Mouse (Mus musculus): ENCODE measurements around the gene Themis. TPM values are rescaled to one million over a fixed set of nuclear protein-coding genes. Genes with fewer than 3 reads are reported as not detected.

Themis gene
- polyA plus RNA-seq, 1 experiment, result not detected

GRCm38 (mm10) chr10:28870580-28871354 lies 202.6 kb downstream of the Themis start:
- no peaks in the 10 kb centered on the region for H3K4me1 ChIP-seq (ENCODE audit: control insufficient read depth, insufficient read depth, low read length)
- no peak for DNase-seq
- no peak overlapping the region for H3K27ac ChIP-seq (ENCODE audit: insufficient read depth, low read length)
- WGBS, result 67% methylated on average over 4 of the region's 4 CpGs
- no peaks in the 10 kb centered on the region for H3K27me3 ChIP-seq (ENCODE audit: control insufficient read depth, insufficient read depth, low read length)
- TF ChIP-seq CTCF (IDR thresholded peaks at IDR 0.05; ENCODE audit: borderline replicate concordance, insufficient read depth, low read depth, low read length) (no peak), POLR2A (IDR thresholded peaks at IDR 0.05; ENCODE audit: borderline replicate concordance, insufficient read depth, low read length) (no peak)
- no peak overlapping the region for H3K4me3 ChIP-seq (replicated peaks; ENCODE audit: insufficient read depth, low read depth, low read length)

DNA sequence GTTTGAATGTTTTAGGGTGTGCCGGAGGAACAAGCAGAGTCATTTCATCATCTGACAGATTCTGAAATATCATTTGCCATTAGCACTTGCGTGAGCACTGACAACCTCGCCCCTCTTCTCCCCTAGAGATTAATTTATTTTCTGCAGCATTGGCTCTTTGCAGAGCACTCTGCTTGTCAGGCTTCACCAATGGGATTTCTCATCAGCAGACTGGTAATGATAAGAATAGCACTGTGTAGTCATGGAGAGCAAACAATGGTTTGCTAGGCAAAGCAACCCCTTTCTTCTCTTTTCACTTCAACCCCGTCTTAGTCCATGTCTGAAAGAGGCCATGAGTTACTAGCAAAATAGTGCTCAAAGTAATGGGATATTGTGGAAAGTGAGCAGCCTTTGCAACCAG lies 206.4 kb downstream of the Themis start:
- Histone ChIP-seq H3K4me1 (ENCODE audit: control insufficient read depth, insufficient read depth, low read length) (no peaks in the 10 kb centered on the region), H3K27me3 (ENCODE audit: control insufficient read depth, insufficient read depth, low read length) (no peaks in the 10 kb centered on the region), H3K27ac (ENCODE audit: insufficient read depth, low read length) (no peak overlapping the region), H3K4me3 (replicated peaks; ENCODE audit: insufficient read depth, low read depth, low read length) (no peak overlapping the region)
- WGBS, result 36% methylated on average over 4 of the region's 4 CpGs
- DNase-seq, result no peak
- TF ChIP-seq POLR2A (IDR thresholded peaks at IDR 0.05; ENCODE audit: borderline replicate concordance, insufficient read depth, low read length) (no peak), CTCF (IDR thresholded peaks at IDR 0.05; ENCODE audit: borderline replicate concordance, insufficient read depth, low read depth, low read length) (no peak)

- H3K27ac ChIP-seq (ENCODE audit: insufficient read depth, low read length), result no peak overlapping the region
- TF ChIP-seq CTCF (IDR thresholded peaks at IDR 0.05; ENCODE audit: borderline replicate concordance, insufficient read depth, low read depth, low read length) (no peak), POLR2A (IDR thresholded peaks at IDR 0.05; ENCODE audit: borderline replicate concordance, insufficient read depth, low read length) (no peak)
- no peaks in the 10 kb centered on the region for H3K4me1 ChIP-seq (ENCODE audit: control insufficient read depth, insufficient read depth, low read length)
- H3K27me3 ChIP-seq (ENCODE audit: control insufficient read depth, insufficient read depth, low read length), result no peaks in the 10 kb centered on the region
- H3K4me3 ChIP-seq (replicated peaks; ENCODE audit: insufficient read depth, low read depth, low read length), result no peak overlapping the region
- no peak for DNase-seq
- WGBS, result 85% methylated on average over 1 of the region's 1 CpGs
Observed at GRCm38 (mm10) chr10:28887643-28888042, 219.5 kb downstream of the Themis start.

- no peaks in the 10 kb centered on the region for H3K4me1 ChIP-seq (ENCODE audit: control insufficient read depth, insufficient read depth, low read length)
- H3K4me3 ChIP-seq (replicated peaks; ENCODE audit: insufficient read depth, low read depth, low read length), result no peak overlapping the region
- no peak for DNase-seq
- WGBS, result 95% methylated on average over 2 of the region's 2 CpGs
- TF ChIP-seq CTCF (IDR thresholded peaks at IDR 0.05; ENCODE audit: borderline replicate concordance, insufficient read depth, low read depth, low read length) (no peak), POLR2A (IDR thresholded peaks at IDR 0.05; ENCODE audit: borderline replicate concordance, insufficient read depth, low read length) (no peak)
- no peak overlapping the region for H3K27ac ChIP-seq (ENCODE audit: insufficient read depth, low read length)
- H3K27me3 ChIP-seq (ENCODE audit: control insufficient read depth, insufficient read depth, low read length), result no peaks in the 10 kb centered on the region
Observed at GRCm38 (mm10) chr10:28890886-28891285, 222.7 kb downstream of the Themis start.

GRCm38 (mm10) chr10:28898351-28898750 lies 230.2 kb downstream of the Themis start:
- WGBS, result 52% methylated on average over 1 of the region's 1 CpGs
- no peak overlapping the region for H3K4me3 ChIP-seq (replicated peaks; ENCODE audit: insufficient read depth, low read depth, low read length)
- no peaks in the 10 kb centered on the region for H3K27me3 ChIP-seq (ENCODE audit: control insufficient read depth, insufficient read depth, low read length)
- DNase-seq, result no peak
- no peak overlapping the region for H3K27ac ChIP-seq (ENCODE audit: insufficient read depth, low read length)
- TF ChIP-seq CTCF (IDR thresholded peaks at IDR 0.05; ENCODE audit: borderline replicate concordance, insufficient read depth, low read depth, low read length) (no peak), POLR2A (IDR thresholded peaks at IDR 0.05; ENCODE audit: borderline replicate concordance, insufficient read depth, low read length) (no peak)
- no peaks in the 10 kb centered on the region for H3K4me1 ChIP-seq (ENCODE audit: control insufficient read depth, insufficient read depth, low read length)
